Mouse (Mus musculus) heart, postnatal 0 days (tissue): ENCODE results near the gene Tnfaip1.

ENCODE experiments used
- CTCF ChIP-seq: IDR thresholded peaks from 2 replicates; pipeline ENCODE4 v1.5.1; 2016; ENCODE audit warnings: antibody characterized with exemption, control low read depth, low read depth
- EP300 ChIP-seq: IDR thresholded peaks from 2 replicates; pipeline ENCODE4 v1.6.1; 2016; ENCODE audit warnings: antibody characterized with exemption, low read depth

DNA sequence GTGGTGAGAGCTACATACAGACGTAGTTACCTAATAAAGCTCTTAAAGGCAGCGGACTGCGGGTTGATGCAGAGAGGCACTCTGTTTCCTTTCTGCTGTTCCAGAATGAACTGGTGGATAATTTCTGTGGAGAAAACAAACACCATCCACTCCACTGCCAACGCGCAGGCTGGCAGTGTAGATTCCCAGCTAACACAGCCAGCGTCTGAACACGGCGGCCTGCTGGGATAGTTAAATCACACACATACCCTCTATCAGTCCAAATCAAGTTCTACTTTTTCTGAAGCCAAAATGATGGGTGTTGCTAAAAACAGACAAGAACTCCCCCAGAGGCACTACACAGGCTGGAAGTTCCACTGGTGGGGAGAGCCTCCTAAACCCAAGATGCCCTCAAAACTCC is 35.3 kb upstream of the Tnfaip1 start:
- TF ChIP-seq CTCF = no peak
- no peak for TF ChIP-seq EP300
